Mouse (Mus musculus) MEL (cell line): Measurements from ENCODE around the gene Peli1. TPM values are rescaled to one million over a fixed set of nuclear protein-coding genes. Genes with fewer than 3 reads are reported as not detected.
"Not testable (repeated sequence)": the region's sequence is repeated elsewhere in the genome, so short reads cannot be mapped to it uniquely, and the experiment has no call there.

ENCODE experiments used
- DNase-seq: peaks from one replicate; pipeline ENCODE4 v3.0.0; 2011; ENCODE audit warnings: low read depth, low spot score
- H3K27ac ChIP-seq: 2 replicates; pipeline ENCODE4 v1.5.1; 2012; ENCODE audit warnings: low read depth, mild to moderate bottlenecking, control low read depth, low read length, moderate library complexity; ENCODE audit not compliant: control insufficient read depth
- H3K27me3 ChIP-seq, 2 experiments: fragments of 150-350 bp in 1 of 2; sonication (generic) in 1 of 2; 2 replicates each; pipeline ENCODE4 v1.6.1; 2012; ENCODE audit warnings: low read length in 2 of 2, mild to moderate bottlenecking in 2 of 2, improper control_type of control experiment in 1 of 2, moderate library complexity in 1 of 2; ENCODE audit not compliant: insufficient read depth in 2 of 2, control insufficient read depth in 1 of 2
- H3K36me3 ChIP-seq, 2 experiments: 2 replicates each; pipeline ENCODE4 v1.6.1; 2012 to 2014; ENCODE audit warnings: low read length in 2 of 2, improper control_type of control experiment in 1 of 2, inconsistent platforms in 1 of 2, mild to moderate bottlenecking in 1 of 2; ENCODE audit not compliant: insufficient read depth in 2 of 2, control insufficient read depth in 1 of 2
- H3K4me1 ChIP-seq, 2 experiments: fragments of 150-350 bp in 1 of 2; sonication (generic) in 1 of 2; 2 replicates each; pipeline ENCODE4 v1.6.1; 2012; ENCODE audit warnings: low read length in 2 of 2, improper control_type of control experiment in 1 of 2, mild to moderate bottlenecking in 1 of 2; ENCODE audit not compliant: insufficient read depth in 2 of 2, control insufficient read depth in 1 of 2
- H3K4me3 ChIP-seq, 2 experiments: fragments of 150-350 bp in 1 of 2; sonication (generic) in 1 of 2; 2 replicates each; pipeline ENCODE4 v1.5.1; 2012; ENCODE audit warnings: low read depth in 2 of 2, low read length in 2 of 2, mild to moderate bottlenecking in 2 of 2, moderate library complexity in 2 of 2, control low read depth in 1 of 2, improper control_type of control experiment in 1 of 2; ENCODE audit not compliant: control insufficient read depth in 1 of 2, insufficient read depth in 1 of 2
- H3K79me2 ChIP-seq: 2 replicates; pipeline ENCODE4 v1.6.1; 2012; ENCODE audit warnings: mild to moderate bottlenecking, low read length, moderate library complexity; ENCODE audit not compliant: control insufficient read depth, poor library complexity, insufficient read depth
- H3K9ac ChIP-seq: 2 replicates; pipeline ENCODE4 v1.6.1; 2012; ENCODE audit warnings: low read depth, mild to moderate bottlenecking, control low read depth, low read length, moderate library complexity; ENCODE audit not compliant: control insufficient read depth, poor library complexity, severe bottlenecking
- H3K9me3 ChIP-seq: fragments of 150-350 bp; sonication (generic); replicated peaks from 2 replicates; pipeline ENCODE4 v1.6.1; 2012; ENCODE audit warnings: mild to moderate bottlenecking, low read length, improper control_type of control experiment, moderate library complexity; ENCODE audit not compliant: insufficient read depth
- BHLHE40 ChIP-seq: IDR thresholded peaks from 2 replicates; pipeline ENCODE4 v1.6.1; 2012; ENCODE audit warnings: low read depth, mild to moderate bottlenecking, inconsistent platforms, low read length, improper control_type of control experiment, borderline replicate concordance
- CHD2 ChIP-seq: IDR thresholded peaks from 2 replicates; pipeline ENCODE4 v1.6.1; 2011; ENCODE audit warnings: low read length, improper control_type of control experiment
- CTCF ChIP-seq, 3 experiments: IDR thresholded peaks in 2 of 3; conservative IDR thresholded peaks in 1 of 3; 2 replicates each; pipeline ENCODE4 v1.5.1; 2011 to 2012; ENCODE audit warnings: low read length in 3 of 3, low read depth in 2 of 3, mild to moderate bottlenecking in 2 of 3, improper control_type of control experiment in 1 of 3, inconsistent platforms in 1 of 3, mixed read lengths in 1 of 3, moderate library complexity in 1 of 3; ENCODE audit not compliant: control insufficient read depth in 1 of 3, insufficient read depth in 1 of 3, poor library complexity in 1 of 3, severe bottlenecking in 1 of 3
- EP300 ChIP-seq, 2 experiments: IDR thresholded peaks; 2 replicates each; pipeline ENCODE4 v1.6.1; 2011; ENCODE audit warnings: improper control_type of control experiment in 2 of 2, low read length in 2 of 2, low read depth in 1 of 2, mild to moderate bottlenecking in 1 of 2
- GATA1 ChIP-seq: IDR thresholded peaks from 2 replicates; pipeline ENCODE4 v1.6.1; 2011; ENCODE audit warnings: low read depth, low read length, improper control_type of control experiment
- HCFC1 ChIP-seq: IDR thresholded peaks from 2 replicates; pipeline ENCODE4 v1.6.1; 2012; ENCODE audit warnings: low read depth, mild to moderate bottlenecking, inconsistent platforms, low read length, improper control_type of control experiment, moderate library complexity
- KAT2A ChIP-seq: conservative IDR thresholded peaks from 2 replicates; pipeline ENCODE4 v1.6.1; 2012; ENCODE audit warnings: low read depth, low read length, improper control_type of control experiment, inconsistent platforms
- MAX ChIP-seq: IDR thresholded peaks from 2 replicates; pipeline ENCODE4 v1.6.1; 2011; ENCODE audit warnings: low read length, improper control_type of control experiment
- MAZ ChIP-seq: IDR thresholded peaks from 2 replicates; pipeline ENCODE4 v1.6.1; 2012; ENCODE audit warnings: low read depth, mild to moderate bottlenecking, inconsistent platforms, low read length, improper control_type of control experiment
- MEF2A ChIP-seq: IDR thresholded peaks from 2 replicates; pipeline ENCODE4 v1.6.1; 2014; ENCODE audit warnings: low read depth, mild to moderate bottlenecking, inconsistent platforms, low read length, improper control_type of control experiment; ENCODE audit not compliant: poor library complexity, insufficient replicate concordance, severe bottlenecking; ENCODE audit errors: extremely low read depth
- MYC ChIP-seq: IDR thresholded peaks from 2 replicates; pipeline ENCODE4 v1.6.1; 2011; ENCODE audit warnings: low read depth, mild to moderate bottlenecking, low read length, improper control_type of control experiment, moderate library complexity
- POLR2A ChIP-seq, 2 experiments: IDR thresholded peaks; 2 replicates each; pipeline ENCODE4 v1.6.1; 2011 to 2012; ENCODE audit warnings: low read length in 2 of 2, mild to moderate bottlenecking in 2 of 2, control low read depth in 1 of 2, improper control_type of control experiment in 1 of 2, low read depth in 1 of 2, moderate library complexity in 1 of 2; ENCODE audit not compliant: control insufficient read depth in 1 of 2, insufficient read depth in 1 of 2, poor library complexity in 1 of 2
- RAD21 ChIP-seq: IDR thresholded peaks from 2 replicates; pipeline ENCODE4 v1.6.1; 2011; ENCODE audit warnings: mild to moderate bottlenecking, low read depth, low read length, improper control_type of control experiment
- RCOR1 ChIP-seq: IDR thresholded peaks from 2 replicates; pipeline ENCODE4 v1.6.1; 2012; ENCODE audit warnings: low read depth, mild to moderate bottlenecking, inconsistent platforms, low read length, improper control_type of control experiment
- SMC3 ChIP-seq: IDR thresholded peaks from 2 replicates; pipeline ENCODE4 v1.6.1; 2011; ENCODE audit warnings: low read depth, low read length, improper control_type of control experiment
- TCF12 ChIP-seq: IDR thresholded peaks from 2 replicates; pipeline ENCODE4 v1.6.1; 2014; ENCODE audit warnings: low read depth, mild to moderate bottlenecking, inconsistent platforms, low read length, improper control_type of control experiment, moderate library complexity
- USF2 ChIP-seq, 2 experiments: IDR thresholded peaks; 2 replicates each; pipeline ENCODE4 v1.6.1; 2011 to 2012; ENCODE audit warnings: improper control_type of control experiment in 2 of 2, low read length in 2 of 2, borderline replicate concordance in 1 of 2, inconsistent platforms in 1 of 2, low read depth in 1 of 2, mild to moderate bottlenecking in 1 of 2; ENCODE audit not compliant: insufficient read depth in 1 of 2
- ZKSCAN1 ChIP-seq: IDR thresholded peaks from 2 replicates; pipeline ENCODE4 v1.6.1; 2012; ENCODE audit warnings: low read depth, mild to moderate bottlenecking, inconsistent platforms, low read length, improper control_type of control experiment, moderate library complexity
- ZMIZ1 ChIP-seq: IDR thresholded peaks from 2 replicates; pipeline ENCODE4 v1.6.1; 2012; ENCODE audit warnings: low read depth, mild to moderate bottlenecking, inconsistent platforms, low read length, improper control_type of control experiment, moderate library complexity
- ZNF384 ChIP-seq: IDR thresholded peaks from 2 replicates; pipeline ENCODE4 v1.6.1; 2012; ENCODE audit warnings: low read depth, mild to moderate bottlenecking, inconsistent platforms, low read length, improper control_type of control experiment
- polyA plus RNA-seq, 2 experiments: library from polyadenylated mRNA; stranded (reverse) in 1 of 2; unstranded in 1 of 2; fragments of >175 nt in 1 of 2; fragments of >200 nt in 1 of 2; gene quantifications; 2 replicates each; pipeline versions ENCODE4 v1.2.1 to v1.2.4; 2012; ENCODE audit warnings: low replicate concordance in 2 of 2, low read depth in 1 of 2; ENCODE audit not compliant: insufficient read length in 2 of 2, insufficient read depth in 1 of 2, missing spikeins in 1 of 2
- total RNA-seq: library from RNA; depleted of rRNA; stranded (reverse); fragments of 300-350 nt; gene quantifications from 2 replicates; pipeline ENCODE4 v1.2.3, GENCODE M21; 2012

The Peli1 gene
- total and polyA plus RNA-seq, 3 experiments, result 7.5 to 11.6 TPM; not detected in 1

- Histone ChIP-seq H3K79me2 (no peaks in the 10 kb centered on the region), H3K4me1 (peaks cover 22 to 57% of the 10 kb centered on the region in 2 experiments)
- TF ChIP-seq CHD2 (no peak), USF2 (IDR thresholded peaks at IDR 0.05; ENCODE audit: borderline replicate concordance in 1 of 2, insufficient read depth in 1 of 2, low read depth in 1 of 2, low read length in 2 of 2) (no peak), SMC3 (no peak), GATA1 (no peak), KAT2A (no peak), MYC (no peak), CTCF (IDR thresholded peaks at IDR 0.05 in 2 of 3, conservative IDR thresholded peaks at IDR 0.05 in 1 of 3; ENCODE audit: control insufficient read depth in 1 of 3, insufficient read depth in 1 of 3, low read depth in 2 of 3, low read length in 3 of 3, poor library complexity in 1 of 3, severe bottlenecking in 1 of 3) (no peak), RAD21 (no peak), POLR2A (IDR thresholded peaks at IDR 0.05; ENCODE audit: control insufficient read depth in 1 of 2, insufficient read depth in 1 of 2, low read depth in 1 of 2, low read length in 2 of 2, poor library complexity in 1 of 2) (no peak), ZNF384 (no peak), TCF12 (no peak), MAZ (no peak), BHLHE40 (no peak), ZMIZ1 (no peak), RCOR1 (no peak), HCFC1 (no peak), MEF2A (no peak), ZKSCAN1 (no peak), EP300 (IDR thresholded peaks at IDR 0.05; ENCODE audit: low read depth in 1 of 2, low read length in 2 of 2) (no peak), MAX (no peak)
- TF ChIP-seq, all 39 proteins: peak for 0
- Histone ChIP-seq H3K27ac (no peak overlapping the region), H3K9ac (no peak overlapping the region), H3K4me3 (no peak overlapping the region), H3K9me3 (no peaks in the 10 kb centered on the region), H3K36me3 (peaks cover 0 to 46% of the 10 kb centered on the region in 2 experiments; a peak in 2 of 4 replicates), H3K27me3 (no peaks in the 10 kb centered on the region)
- no peak for DNase-seq
Observed at GRCm38 (mm10) chr11:21168828-21169607, 77.9 kb downstream of the Peli1 start.

GRCm38 (mm10) chr11:21169608-21169860, 78.4 kb downstream of the Peli1 start:
- DNase-seq, H3K27ac ChIP-seq, H3K9me3 ChIP-seq, H3K27me3 ChIP-seq, H3K4me3 ChIP-seq, H3K9ac ChIP-seq, H3K79me2 ChIP-seq: not testable (repeated sequence)
- Histone ChIP-seq H3K4me1 (peaks cover 24 to 57% of the 10 kb centered on the region in 2 experiments), H3K36me3 (peaks cover 0 to 51% of the 10 kb centered on the region in 2 experiments; a peak in 2 of 4 replicates)
